Mouse (Mus musculus) embryonic facial prominence, embryonic 10.5 days (tissue): ENCODE measurements around the gene Serpinb9f. TPM values are rescaled to one million over a fixed set of nuclear protein-coding genes. Genes with fewer than 3 reads are reported as not detected.
"Not testable (repeated sequence)": the region's sequence is repeated elsewhere in the genome, so short reads cannot be mapped to it uniquely, and the experiment has no call there.

Experiments
- DNase-seq: peaks from one replicate; pipeline ENCODE4 v3.0.0-alpha.2; 2017; ENCODE audit warnings: low spot score
- H3K27ac ChIP-seq: fragments of 300-500 bp; sonication (generic); replicated peaks from 2 replicates; pipeline ENCODE4 v1.5.1; 2016; ENCODE audit warnings: mild to moderate bottlenecking
- H3K27me3 ChIP-seq: fragments of 300-500 bp; sonication (generic); replicated peaks from 2 replicates; pipeline ENCODE4 v1.6.1; 2016; ENCODE audit warnings: low read depth, mild to moderate bottlenecking; ENCODE audit not compliant: poor library complexity, severe bottlenecking
- H3K36me3 ChIP-seq: fragments of 300-500 bp; sonication (generic); replicated peaks from 2 replicates; pipeline ENCODE4 v1.6.1; 2016; ENCODE audit warnings: mild to moderate bottlenecking, moderate library complexity
- H3K4me1 ChIP-seq: fragments of 300-500 bp; sonication (generic); 2 replicates; pipeline ENCODE4 v1.6.1; 2016
- H3K4me3 ChIP-seq: fragments of 300-500 bp; sonication (generic); 2 replicates; pipeline ENCODE4 v1.5.1; 2016; ENCODE audit warnings: mild to moderate bottlenecking, moderate library complexity
- H3K9me3 ChIP-seq: fragments of 300-500 bp; sonication (generic); 2 replicates; pipeline ENCODE4 v1.6.1; 2016; ENCODE audit warnings: mild to moderate bottlenecking
- WGBS: fragments of 180-500 bp; shearing (Covaris S2); methylation state at CpG from one replicate; pipeline ENCODE4 v1.1.7; 2016; 5-methylcytosine and 5-hydroxymethylcytosine counted together
- polyA plus RNA-seq: library from polyadenylated mRNA; unstranded; fragments of >200 nt; fragmentation: Nextera tagmentation; extraction: Ambion mirVana; gene quantifications from 2 replicates; pipeline ENCODE4 v1.2.1, GENCODE M21; 2016

Serpinb9f gene
- polyA plus RNA-seq = not detected in 2 replicates

- H3K27ac ChIP-seq, DNase-seq, H3K27me3 ChIP-seq, H3K4me1 ChIP-seq, H3K9me3 ChIP-seq, H3K36me3 ChIP-seq, H3K4me3 ChIP-seq: not testable (repeated sequence)
- WGBS = 88% methylated on average over 3 of the region's 3 CpGs
Observed at GRCm38 (mm10) chr13:33323777-33324176, at the start of gene Serpinb9f. Gene Serpinb9f (plus strand): TSS chr13:33324077.

GRCm38 (mm10) chr13:33308631-33309030 is 15.2 kb upstream of the Serpinb9f start:
- WGBS = 92% methylated on average over 4 of the region's 4 CpGs
- not testable (repeated sequence) for H3K4me1 ChIP-seq, H3K9me3 ChIP-seq, H3K27ac ChIP-seq, H3K4me3 ChIP-seq, H3K36me3 ChIP-seq, H3K27me3 ChIP-seq, DNase-seq

GRCm38 (mm10) chr13:33356666-33357065 is 32.8 kb downstream of the Serpinb9f start:
- H3K36me3 ChIP-seq, H3K27ac ChIP-seq, DNase-seq, H3K9me3 ChIP-seq, H3K27me3 ChIP-seq, H3K4me3 ChIP-seq, H3K4me1 ChIP-seq: not testable (repeated sequence)
- 95% methylated on average over 1 of the region's 1 CpGs for WGBS

Other genes starting within 250 kb of the Serpinb9f start
- 0.28 and 0.59 TPM in 2 replicates for gene Serpinb1b, start 245.5 kb upstream of the Serpinb9f start, polyA plus RNA-seq
- not detected in 2 replicates for gene Serpinb9c, start 164.3 kb upstream of the Serpinb9f start, polyA plus RNA-seq
- not detected in 2 replicates for gene Serpinb9d, start 131.1 kb upstream of the Serpinb9f start, polyA plus RNA-seq
- not detected in 2 replicates for gene Serpinb9e, start 74.5 kb upstream of the Serpinb9f start, polyA plus RNA-seq
- not detected in 2 replicates for gene Gm11397, start 71.7 kb downstream of the Serpinb9f start, polyA plus RNA-seq
- not detected in 2 replicates for gene Serpinb9g, start 160.7 kb downstream of the Serpinb9f start, polyA plus RNA-seq